Mouse (Mus musculus) hindbrain, embryonic 12.5 days (tissue): ENCODE data around the gene Ngfr. TPM values are rescaled to one million over a fixed set of nuclear protein-coding genes. Genes with fewer than 3 reads are reported as not detected.
A peak's percentile ranks its signal among the peaks of the same experiment; 100 is the strongest.
"Not testable (repeated sequence)": the region's sequence is repeated elsewhere in the genome, so short reads cannot be mapped to it uniquely, and the experiment has no call there.

ENCODE experiments used
- ATAC-seq: fragments of 200-750 bp; cut with Nextera tagmentation; 2 replicates; pipeline ENCODE4 v1.8.0; 2017; ENCODE audit warnings: moderate TSS enrichment; ENCODE audit not compliant: low FRiP score
- H3K27ac ChIP-seq: fragments of 300-500 bp; sonication (generic); 2 replicates; pipeline ENCODE4 v1.5.1; 2016; ENCODE audit warnings: mild to moderate bottlenecking
- H3K27me3 ChIP-seq: fragments of 300-500 bp; sonication (generic); 2 replicates; pipeline ENCODE4 v1.6.1; 2016; ENCODE audit warnings: mild to moderate bottlenecking
- H3K36me3 ChIP-seq: fragments of 300-500 bp; sonication (generic); 2 replicates; pipeline ENCODE4 v1.6.1; 2016; ENCODE audit warnings: mild to moderate bottlenecking
- H3K4me1 ChIP-seq: fragments of 300-500 bp; sonication (generic); 2 replicates; pipeline ENCODE4 v1.6.1; 2016
- H3K4me2 ChIP-seq: fragments of 300-500 bp; sonication (generic); replicated peaks from 2 replicates; pipeline ENCODE4 v1.6.1; 2016; ENCODE audit warnings: mild to moderate bottlenecking
- H3K4me3 ChIP-seq: fragments of 300-500 bp; sonication (generic); 2 replicates; pipeline ENCODE4 v1.5.1; 2016; ENCODE audit warnings: mild to moderate bottlenecking
- H3K9ac ChIP-seq: fragments of 300-500 bp; sonication (generic); 2 replicates; pipeline ENCODE4 v1.6.1; 2016; ENCODE audit warnings: mild to moderate bottlenecking, moderate library complexity
- H3K9me3 ChIP-seq: fragments of 300-500 bp; sonication (generic); replicated peaks from 2 replicates; pipeline ENCODE4 v1.6.1; 2016; ENCODE audit warnings: mild to moderate bottlenecking
- WGBS: fragments of 180-500 bp; shearing (Covaris S2); methylation state at CpG from one replicate; pipeline ENCODE4 v1.1.7; 2016; 5-methylcytosine and 5-hydroxymethylcytosine counted together
- polyA plus RNA-seq: library from polyadenylated mRNA; unstranded; fragments of >200 nt; fragmentation: Nextera tagmentation; extraction: Ambion mirVana; gene quantifications from 2 replicates; pipeline ENCODE4 v1.2.1, GENCODE M21; 2016

Ngfr gene
- polyA plus RNA-seq, 1 experiment from 2014 or later, result 38.6 TPM

DNA sequence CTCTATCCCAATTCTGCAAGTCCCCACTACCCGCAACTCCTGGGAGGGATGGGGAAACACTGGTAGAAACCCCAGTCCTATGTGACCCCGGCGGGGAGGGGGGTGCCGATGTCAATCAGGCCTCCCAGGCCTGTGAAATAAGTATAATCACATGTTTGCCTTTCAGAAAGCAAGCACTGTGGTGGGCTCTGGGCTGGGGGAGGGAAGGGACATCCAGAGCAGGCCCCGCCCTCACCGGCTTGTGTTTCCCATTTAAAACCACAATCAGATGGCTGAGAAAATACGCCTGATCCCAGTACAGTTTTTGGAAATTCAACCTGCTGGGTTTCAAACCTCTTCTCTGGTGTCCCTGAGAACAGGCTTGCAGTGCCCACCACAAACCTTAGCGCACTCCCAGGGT lies 27.2 kb upstream of the Ngfr start:
- no peaks in the 10 kb centered on the region for H3K9me3 ChIP-seq
- 0 out of 2 replicates have a peak, but pooled peaks cover 11% of the 10 kb centered on the region for H3K27me3 ChIP-seq
- WGBS, result 68% methylated on average over 8 of the region's 8 CpGs
- no peak overlapping the region for H3K27ac ChIP-seq
- H3K4me1 ChIP-seq, result peaks cover 25% of the 10 kb centered on the region
- no peaks in the 10 kb centered on the region for H3K36me3 ChIP-seq
- no peak overlapping the region for H3K4me2 ChIP-seq
- no peak for ATAC-seq
- H3K4me3 ChIP-seq, result no peak overlapping the region
- no peak overlapping the region for H3K9ac ChIP-seq

DNA sequence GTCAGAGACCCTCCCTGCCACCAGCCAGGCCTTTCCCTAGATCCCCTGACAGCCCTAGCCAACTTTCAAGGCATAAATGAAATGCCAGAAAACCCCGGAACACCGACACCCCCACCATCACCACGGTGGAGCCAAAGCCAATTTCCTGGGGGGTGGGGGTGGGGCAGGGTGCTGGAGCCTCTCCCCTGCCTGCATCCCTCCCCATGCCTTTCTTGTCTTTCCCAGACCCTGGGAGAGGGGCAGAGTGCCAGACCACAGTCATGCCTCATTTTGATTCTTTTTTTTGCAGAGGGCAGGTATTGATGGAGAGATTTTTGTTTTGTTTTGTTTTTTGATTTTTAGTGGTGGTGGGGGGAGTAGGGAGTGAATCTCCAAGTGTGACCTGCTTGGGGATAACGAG lies 23.7 kb upstream of the Ngfr start:
- H3K27ac ChIP-seq, result no peak overlapping the region
- H3K9ac ChIP-seq, result no peak overlapping the region

GRCm38 (mm10) chr11:95610391-95610902 lies 22.9 kb upstream of the Ngfr start:
- H3K9ac ChIP-seq, result peak overlapping the region; percentile 44
- H3K27ac ChIP-seq, result no peak overlapping the region
- H3K4me2 ChIP-seq, result peak overlapping the region; percentile 43
- H3K4me3 ChIP-seq, result peak overlapping the region; percentile 9
- H3K4me1 ChIP-seq, result peaks cover 20% of the 10 kb centered on the region
- ATAC-seq, result no peak
- no peaks in the 10 kb centered on the region for H3K36me3 ChIP-seq
- 26% methylated on average over 15 of the region's 15 CpGs for WGBS
- no peaks in the 10 kb centered on the region for H3K9me3 ChIP-seq
- H3K27me3 ChIP-seq, result peaks cover 15% of the 10 kb centered on the region; the same call in 1 of the 2 replicates

More for the DNA sequence above, 23.7 kb upstream of the Ngfr start:
- WGBS, result 36% methylated on average over 4 of the region's 4 CpGs
- Histone ChIP-seq H3K4me2 (no peak overlapping the region), H3K4me1 (peaks cover 20% of the 10 kb centered on the region), H3K27me3 (peaks cover 15% of the 10 kb centered on the region; the same call in 1 of the 2 replicates), H3K4me3 (no peak overlapping the region), H3K9me3 (no peaks in the 10 kb centered on the region), H3K36me3 (no peaks in the 10 kb centered on the region)
- no peak for ATAC-seq

- Histone ChIP-seq H3K9ac (peak overlapping the region; percentile 44; the same call in 1 of the 2 replicates), H3K27ac (no peak overlapping the region), H3K4me3 (peak overlapping the region; percentile 9), H3K4me2 (peak overlapping the region; percentile 43), H3K27me3 (peaks cover 15% of the 10 kb centered on the region; the same call in 1 of the 2 replicates), H3K9me3 (no peaks in the 10 kb centered on the region), H3K4me1 (peaks cover 19% of the 10 kb centered on the region), H3K36me3 (no peaks in the 10 kb centered on the region)
- no peak for ATAC-seq
- 51% methylated on average over 8 of the region's 8 CpGs for WGBS
These were observed 22.4 kb upstream of the Ngfr start for GRCm38 (mm10) chr11:95609924-95610323.

DNA sequence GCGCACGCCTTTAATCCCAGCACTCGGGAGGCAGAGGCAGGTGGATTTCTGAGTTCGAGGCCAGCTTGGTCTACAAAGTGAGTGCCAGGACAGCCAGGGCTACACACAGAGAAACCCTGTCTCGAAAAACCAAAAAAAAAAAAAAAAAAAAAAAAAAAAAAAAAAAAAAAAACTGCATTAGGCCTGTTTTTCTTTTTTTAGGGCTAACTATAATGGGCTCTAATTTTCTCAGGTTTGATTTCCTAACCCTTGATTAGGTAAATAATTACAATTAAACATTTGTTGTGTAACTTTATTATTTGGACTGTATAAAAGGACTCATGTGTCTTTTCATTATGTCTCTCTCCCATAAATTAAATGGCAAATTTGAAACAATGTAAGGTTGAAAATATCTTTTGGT lies 19.8 kb upstream of the Ngfr start:
- WGBS, result 94% methylated on average over 4 of the region's 5 CpGs
- H3K9ac ChIP-seq, H3K4me2 ChIP-seq, H3K4me3 ChIP-seq, H3K27ac ChIP-seq, H3K36me3 ChIP-seq, H3K9me3 ChIP-seq, ATAC-seq: not testable (repeated sequence)
- H3K27me3 ChIP-seq, result peaks cover 15% of the 10 kb centered on the region; the same call in 1 of the 2 replicates
- peaks cover 18% of the 10 kb centered on the region for H3K4me1 ChIP-seq

DNA sequence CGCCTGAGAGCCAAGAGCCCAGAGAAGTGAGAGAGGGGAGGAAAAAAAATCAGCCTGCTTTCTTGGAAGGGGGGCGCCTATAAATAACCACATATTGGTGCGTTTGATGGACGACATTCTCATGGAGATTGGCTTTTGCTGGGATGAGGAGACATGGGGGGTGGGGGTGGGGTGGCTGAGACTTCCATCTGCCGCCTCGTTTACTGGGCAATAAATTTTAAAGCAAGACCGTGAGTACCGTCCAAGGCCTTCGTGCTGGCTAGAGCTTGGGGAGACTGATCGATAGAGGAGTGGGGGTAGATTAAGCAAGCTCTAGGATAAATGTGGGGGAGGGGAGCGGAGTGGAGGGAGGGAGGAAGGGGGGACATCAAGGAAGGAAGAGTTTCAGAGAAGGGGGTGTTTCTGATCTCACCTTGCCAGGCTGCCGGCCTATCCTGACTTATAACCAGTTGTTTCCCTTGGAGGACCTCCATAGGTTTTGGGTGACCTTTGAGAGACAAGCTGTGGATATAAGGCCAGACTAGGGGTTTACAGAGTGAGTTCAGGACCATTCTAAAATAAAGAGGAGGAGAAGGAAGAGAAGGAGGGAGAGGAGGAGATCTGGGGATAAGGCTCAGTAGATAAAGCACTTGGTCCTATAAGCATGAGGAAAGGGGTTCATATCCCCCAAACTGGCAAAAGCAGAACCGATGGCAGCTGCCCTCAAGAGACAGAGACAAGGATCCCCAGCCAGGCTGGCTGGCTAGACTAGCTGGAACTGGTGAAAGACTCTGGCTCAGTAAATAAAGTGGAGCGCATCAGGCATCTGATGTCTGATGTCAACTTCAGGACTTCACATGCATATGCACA lies 10.9 kb upstream of the Ngfr start:
- no peak overlapping the region for H3K27ac ChIP-seq
- WGBS, result 27% methylated on average over 14 of the region's 14 CpGs
- H3K27me3 ChIP-seq, result peaks cover 58% of the 10 kb centered on the region
- H3K9ac ChIP-seq, result no peak overlapping the region
- H3K9me3 ChIP-seq, result 0 out of 2 replicates have a peak, but pooled peaks cover 3% of the 10 kb centered on the region
- H3K4me1 ChIP-seq, result peaks cover 40% of the 10 kb centered on the region
- peak overlapping the region; percentile 21; the same call in 1 of the 2 replicates for H3K4me2 ChIP-seq
- H3K36me3 ChIP-seq, result no peaks in the 10 kb centered on the region
- no peak overlapping the region for H3K4me3 ChIP-seq
- ATAC-seq, result no peak

DNA sequence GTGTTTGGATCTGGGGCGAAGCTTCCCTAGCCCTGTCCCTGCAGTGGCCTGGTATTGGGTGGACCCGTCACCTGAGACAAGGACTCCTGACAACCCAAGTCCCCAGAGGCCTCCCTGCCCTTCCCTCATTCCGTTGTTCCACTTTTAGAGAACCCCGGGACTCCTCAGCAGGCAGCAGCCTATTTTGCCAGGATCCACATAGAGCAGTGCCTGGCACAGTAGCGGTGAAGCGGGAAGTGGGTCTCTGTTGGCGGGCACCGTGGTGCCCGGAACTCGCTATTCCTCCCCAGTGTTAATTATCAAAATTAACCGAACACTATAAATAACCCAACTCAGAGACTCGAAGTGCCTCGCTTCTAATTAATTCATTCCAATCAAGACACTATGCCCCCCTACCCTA lies 10.2 kb upstream of the Ngfr start:
- H3K4me3 ChIP-seq, result no peak overlapping the region
- H3K4me1 ChIP-seq, result peaks cover 40% of the 10 kb centered on the region
- H3K9me3 ChIP-seq, result 0 out of 2 replicates have a peak, but pooled peaks cover 3% of the 10 kb centered on the region
- peak overlapping the region; percentile 21; the same call in 1 of the 2 replicates for H3K4me2 ChIP-seq
- no peaks in the 10 kb centered on the region for H3K36me3 ChIP-seq
- WGBS, result 27% methylated on average over 13 of the region's 13 CpGs
- no peak overlapping the region for H3K9ac ChIP-seq
- peaks cover 65% of the 10 kb centered on the region for H3K27me3 ChIP-seq
- no peak overlapping the region for H3K27ac ChIP-seq
- no peak for ATAC-seq

- H3K9ac ChIP-seq, result no peak overlapping the region
- H3K4me3 ChIP-seq, result no peak overlapping the region
- H3K4me2 ChIP-seq, result no peak overlapping the region
- peaks cover 73% of the 10 kb centered on the region for H3K27me3 ChIP-seq
- peaks cover 40% of the 10 kb centered on the region for H3K4me1 ChIP-seq
- H3K36me3 ChIP-seq, result no peaks in the 10 kb centered on the region
- no peak for ATAC-seq
- WGBS, result 36% methylated on average over 11 of the region's 11 CpGs
- H3K9me3 ChIP-seq, result no peaks in the 10 kb centered on the region
- H3K27ac ChIP-seq, result no peak overlapping the region
These were observed 9.2 kb upstream of the Ngfr start for GRCm38 (mm10) chr11:95596704-95597103.

- Histone ChIP-seq H3K4me3 (no peak overlapping the region), H3K9me3 (no peaks in the 10 kb centered on the region), H3K27me3 (peaks cover 78% of the 10 kb centered on the region), H3K4me1 (peaks cover 40% of the 10 kb centered on the region), H3K36me3 (no peaks in the 10 kb centered on the region), H3K9ac (no peak overlapping the region), H3K27ac (0 out of 2 replicates have a peak overlapping the region, but pooled peaks have one; percentile 13), H3K4me2 (no peak overlapping the region)
- WGBS, result 20% methylated on average over 5 of the region's 5 CpGs
- ATAC-seq, result no peak
These were observed 8.6 kb upstream of the Ngfr start for GRCm38 (mm10) chr11:95596150-95596515.

GRCm38 (mm10) chr11:95595438-95596149 lies 8.1 kb upstream of the Ngfr start:
- Histone ChIP-seq H3K27me3 (peaks cover 82% of the 10 kb centered on the region), H3K4me1 (peaks cover 40% of the 10 kb centered on the region), H3K4me3 (no peak overlapping the region), H3K36me3 (no peaks in the 10 kb centered on the region), H3K9me3 (no peaks in the 10 kb centered on the region), H3K9ac (no peak overlapping the region), H3K4me2 (no peak overlapping the region), H3K27ac (0 out of 2 replicates have a peak overlapping the region, but pooled peaks have one; percentile 13)
- ATAC-seq, result no peak
- 19% methylated on average over 10 of the region's 10 CpGs for WGBS

GRCm38 (mm10) chr11:95594686-95595212 lies 7.2 kb upstream of the Ngfr start:
- Histone ChIP-seq H3K36me3 (no peaks in the 10 kb centered on the region), H3K4me1 (peaks cover 38% of the 10 kb centered on the region), H3K4me3 (no peak overlapping the region), H3K9ac (no peak overlapping the region), H3K9me3 (no peaks in the 10 kb centered on the region), H3K27ac (no peak overlapping the region), H3K27me3 (peaks cover 77% of the 10 kb centered on the region), H3K4me2 (no peak overlapping the region)
- 22% methylated on average over 13 of the region's 13 CpGs for WGBS
- ATAC-seq, result no peak

- Histone ChIP-seq H3K9ac (no peak overlapping the region), H3K4me2 (no peak overlapping the region), H3K27me3 (peaks cover 69% of the 10 kb centered on the region), H3K27ac (no peak overlapping the region), H3K9me3 (no peaks in the 10 kb centered on the region), H3K4me3 (no peak overlapping the region), H3K4me1 (peaks cover 37% of the 10 kb centered on the region), H3K36me3 (no peaks in the 10 kb centered on the region)
- no peak for ATAC-seq
- WGBS, result 81% methylated on average over 5 of the region's 5 CpGs
These were observed 6.0 kb upstream of the Ngfr start for GRCm38 (mm10) chr11:95593501-95593900.
